Mouse (Mus musculus): ENCODE measurements around the gene Arhgap23.

The Arhgap23 gene

DNA sequence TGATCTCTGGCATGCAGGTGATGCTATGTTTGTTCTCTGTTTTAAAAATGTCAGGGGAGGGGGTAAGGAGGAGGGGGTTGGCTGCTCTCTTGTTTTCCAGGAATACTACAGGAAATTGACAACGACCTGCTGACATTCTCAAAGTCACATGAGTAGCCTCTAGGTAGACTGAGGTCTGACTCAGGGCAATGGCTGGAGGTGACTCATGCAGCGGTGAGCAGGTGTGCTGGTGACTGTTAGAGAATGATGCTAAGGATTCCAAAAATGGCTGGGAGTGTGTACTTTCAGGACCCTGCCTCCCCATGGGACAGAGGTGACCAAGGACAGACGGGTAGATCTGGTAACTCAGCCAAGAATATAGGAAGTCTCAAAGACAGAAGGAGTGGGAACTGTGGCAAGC is 92.9 kb downstream of the Arhgap23 start:
- no peak for DNase-seq

- DNase-seq = no peak
Observed at GRCm38 (mm10) chr11:97509058-97509457, 93.7 kb downstream of the Arhgap23 start.

GRCm38 (mm10) chr11:97509715-97510485 is 94.6 kb downstream of the Arhgap23 start:
- DNase-seq = no peak

DNA sequence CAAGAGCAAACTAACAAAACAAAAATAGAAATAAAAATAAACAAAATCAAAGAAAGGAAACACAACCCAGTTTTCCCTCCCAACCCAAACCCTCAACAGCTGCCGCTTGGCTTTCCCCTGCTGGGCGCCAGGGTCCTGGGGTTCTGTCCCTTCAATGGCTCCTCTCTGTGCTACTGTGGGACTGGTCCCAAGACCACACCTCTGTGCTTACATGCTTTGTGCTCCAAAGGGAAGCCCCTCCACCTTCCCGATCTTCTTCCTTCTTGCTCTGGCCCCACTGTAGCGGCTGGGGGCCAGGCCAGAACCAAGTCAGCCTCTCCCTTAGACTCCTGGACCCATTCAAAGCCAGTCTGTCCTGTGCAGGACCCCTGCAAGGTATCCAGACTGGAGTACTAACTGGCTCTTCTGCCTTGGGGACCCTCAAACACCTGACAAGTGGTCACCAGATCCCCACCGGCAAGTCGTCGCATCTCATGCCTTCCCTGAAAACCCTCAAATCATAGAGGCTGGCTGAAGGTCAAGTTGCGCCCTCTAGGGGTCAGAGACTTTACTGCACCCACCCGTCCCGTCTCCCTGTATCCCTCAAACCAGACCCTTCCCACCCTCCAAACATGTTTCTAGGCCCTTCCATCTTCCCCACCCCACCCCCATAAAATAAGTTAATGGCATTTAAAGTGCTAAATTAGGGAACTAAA is 95.8 kb downstream of the Arhgap23 start:
- DNase-seq = peak; percentile 66

DNA sequence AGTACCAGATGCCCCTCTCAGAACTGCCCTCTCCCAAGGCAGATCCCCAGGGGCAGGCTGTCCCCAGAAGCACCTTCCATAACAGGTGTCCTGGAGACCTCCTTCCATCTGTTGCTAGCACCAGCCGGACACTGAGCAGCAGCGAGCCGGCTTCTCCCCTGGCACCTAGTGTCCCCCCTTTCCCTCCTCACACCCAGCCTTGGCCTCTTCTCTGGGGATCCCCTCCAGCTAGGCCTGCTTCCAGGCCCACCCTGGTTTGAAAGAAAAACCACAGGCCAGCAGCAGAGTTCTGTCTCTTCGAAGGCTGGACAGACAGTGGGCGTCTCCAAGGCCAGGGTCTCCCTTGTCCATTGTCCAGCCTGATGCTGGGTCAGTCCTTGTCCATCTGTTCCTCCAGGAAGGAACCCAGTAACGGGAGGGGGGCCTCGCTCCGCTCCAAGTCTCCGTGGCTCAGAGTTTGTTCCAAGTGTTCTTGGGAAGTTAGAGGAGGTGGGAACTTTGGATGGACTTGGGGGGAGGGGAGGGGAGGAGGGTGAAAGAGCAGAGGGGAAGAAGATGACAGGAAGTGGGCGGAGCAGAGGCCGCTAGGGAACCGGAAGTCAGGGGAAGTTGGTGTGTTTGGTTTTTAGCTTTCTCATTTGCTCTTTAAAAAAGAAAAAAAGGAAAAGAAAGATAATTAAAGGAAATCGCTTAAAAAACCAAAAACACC is 96.5 kb downstream of the Arhgap23 start:
- DNase-seq = no peak

GRCm38 (mm10) chr11:97512511-97512910 is 97.2 kb downstream of the Arhgap23 start:
- no peak for DNase-seq

DNA sequence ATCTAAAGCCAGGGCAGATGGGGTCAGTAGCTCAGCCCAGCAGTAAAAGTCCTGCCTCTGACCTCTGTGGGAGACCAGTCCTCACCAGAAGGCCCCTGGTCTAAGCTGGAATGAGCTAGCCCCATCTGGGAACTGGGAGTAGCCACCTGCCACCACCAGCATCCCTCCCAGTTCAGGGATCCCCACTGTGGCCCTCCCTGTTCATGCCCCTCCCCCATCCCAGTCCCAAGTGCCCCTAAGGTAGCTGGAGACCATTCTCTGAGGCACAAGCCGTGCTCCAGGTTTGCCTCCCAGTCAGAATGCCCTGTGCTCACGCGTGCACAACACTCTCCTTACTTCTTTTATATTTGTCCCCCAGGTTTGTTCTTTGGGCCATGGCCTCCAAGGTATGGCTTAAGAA is 97.7 kb downstream of the Arhgap23 start:
- DNase-seq = no peak

DNA sequence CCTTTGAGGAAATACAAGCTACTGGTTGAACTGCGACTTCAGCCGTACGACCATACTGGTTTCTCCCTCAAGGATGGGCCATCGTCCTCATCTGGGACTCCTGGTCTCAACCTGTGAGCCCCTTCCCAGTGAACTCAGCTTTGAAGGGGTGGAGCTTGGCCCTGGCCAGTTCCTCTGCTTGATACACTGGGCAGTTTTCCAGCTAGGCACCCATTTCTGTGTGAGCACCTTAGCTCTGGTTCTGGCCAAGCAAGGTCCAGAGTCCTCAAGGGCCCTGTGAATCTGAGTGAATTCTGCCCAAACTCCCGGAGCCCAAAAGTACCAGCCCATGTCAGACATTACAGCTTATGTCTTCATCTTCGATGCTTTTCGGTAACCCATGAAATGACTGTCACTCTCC is 105.2 kb downstream of the Arhgap23 start:
- DNase-seq = no peak

DNA sequence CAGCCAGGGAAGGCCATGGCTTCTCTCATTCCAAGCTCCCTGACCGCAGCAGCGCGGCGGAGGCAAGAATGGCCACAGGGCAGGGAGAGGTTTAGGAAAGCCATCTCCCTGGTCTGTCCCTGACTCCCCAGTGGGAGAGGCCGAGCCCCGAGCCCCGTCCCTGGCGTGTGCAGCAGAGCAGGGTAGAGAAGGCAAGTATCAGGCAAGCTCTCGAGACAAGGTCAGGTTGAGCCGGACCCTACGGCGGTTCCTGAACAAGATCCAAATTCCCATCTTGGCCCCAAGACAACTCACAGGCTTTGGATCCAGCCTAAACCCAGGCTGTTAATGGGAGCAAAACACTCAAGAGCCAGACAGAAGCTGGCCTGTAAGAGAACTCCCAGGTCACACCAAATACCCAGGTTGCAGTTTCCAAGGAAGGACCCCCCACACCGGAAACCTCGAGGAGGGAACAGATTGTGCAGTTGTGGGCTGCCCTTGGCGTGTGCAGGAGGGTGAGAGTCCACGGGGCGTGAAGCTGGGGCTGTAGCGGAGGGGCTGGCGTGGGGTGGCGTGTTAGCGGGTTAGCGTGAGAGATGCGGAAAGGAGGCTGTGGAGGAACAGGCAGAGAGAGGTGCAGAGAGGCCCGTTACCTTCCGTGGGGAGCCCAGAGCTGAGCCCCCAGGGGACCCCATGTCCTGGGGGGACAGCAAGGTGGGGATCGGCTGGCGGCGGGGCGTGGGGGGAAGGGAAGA is 106.6 kb downstream of the Arhgap23 start:
- no peak for DNase-seq

DNA sequence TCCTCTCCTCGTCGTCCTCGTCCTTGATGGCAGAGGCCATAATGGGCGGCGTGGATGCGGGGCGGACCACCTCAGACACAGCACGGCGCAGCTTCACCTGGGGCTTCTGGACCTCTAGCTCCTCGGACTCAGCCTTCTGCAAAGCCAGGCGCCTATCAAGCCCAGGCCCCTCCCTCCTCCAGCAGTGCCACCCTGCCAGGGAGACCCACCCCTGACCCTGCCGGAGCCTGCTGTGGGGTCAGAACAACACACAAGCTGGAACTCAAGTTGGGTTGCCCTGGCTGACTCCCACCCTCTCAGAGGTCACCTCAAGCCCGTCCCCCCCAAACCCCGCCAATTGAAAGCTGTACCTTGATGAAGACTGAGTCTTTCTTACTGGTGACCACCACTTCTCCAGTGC is 107.8 kb downstream of the Arhgap23 start:
- DNase-seq = no peak

GRCm38 (mm10) chr11:97523827-97524261 is 108.5 kb downstream of the Arhgap23 start:
- no peak for DNase-seq

GRCm38 (mm10) chr11:97524306-97524705 is 109.0 kb downstream of the Arhgap23 start:
- no peak for DNase-seq

GRCm38 (mm10) chr11:97525313-97525712 is 110.0 kb downstream of the Arhgap23 start:
- no peak for DNase-seq

DNA sequence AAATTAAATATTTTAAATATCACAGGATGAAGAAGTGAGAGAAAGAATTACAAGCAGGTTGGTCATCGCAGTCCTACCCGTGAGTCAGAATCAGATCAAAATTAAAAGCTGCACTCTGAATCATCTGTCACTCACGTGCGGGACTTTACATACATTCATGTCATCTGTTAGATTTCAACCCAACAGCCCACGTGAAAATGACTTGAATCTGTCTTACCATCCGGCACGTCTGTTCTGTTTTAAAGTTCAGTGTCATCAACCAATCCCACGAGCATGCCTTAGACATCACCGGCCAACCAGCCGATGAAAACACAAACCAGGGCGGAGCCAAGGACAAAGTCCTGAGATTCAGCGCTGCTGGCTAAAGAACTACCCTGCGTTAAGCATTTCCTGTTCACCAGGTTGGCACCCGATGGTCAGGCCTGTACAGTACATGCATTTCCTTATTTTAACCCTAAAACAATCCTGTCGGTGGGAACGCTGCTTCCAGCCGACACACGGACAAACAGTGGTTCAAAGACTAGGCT is 113.0 kb downstream of the Arhgap23 start:
- no peak for DNase-seq

DNA sequence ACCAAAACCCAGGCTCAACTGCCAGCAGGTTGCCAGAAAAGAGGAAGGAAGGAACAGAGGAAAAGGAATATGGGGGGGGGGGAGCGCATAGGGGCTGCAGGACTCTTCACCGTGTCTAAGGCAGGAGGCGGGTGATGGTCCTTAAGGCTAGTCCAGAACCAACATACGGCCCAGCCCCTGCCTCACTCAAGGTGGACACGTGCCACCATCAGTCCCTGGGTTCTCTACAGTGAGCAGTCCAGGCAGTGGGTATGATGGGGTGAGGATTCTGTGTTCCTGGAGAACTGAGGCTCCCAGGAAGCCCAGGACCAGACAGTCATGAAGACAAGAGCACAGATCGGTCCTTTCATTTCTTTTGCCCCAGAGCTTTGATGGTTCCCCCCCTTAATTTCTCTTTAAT is 114.7 kb downstream of the Arhgap23 start:
- DNase-seq = no peak

GRCm38 (mm10) chr11:97530961-97531360 is 115.6 kb downstream of the Arhgap23 start:
- no peak for DNase-seq

GRCm38 (mm10) chr11:97531381-97532260 is 116.3 kb downstream of the Arhgap23 start:
- peak; percentile 94 for DNase-seq

GRCm38 (mm10) chr11:97532354-97532753 is 117.0 kb downstream of the Arhgap23 start:
- DNase-seq = no peak

DNA sequence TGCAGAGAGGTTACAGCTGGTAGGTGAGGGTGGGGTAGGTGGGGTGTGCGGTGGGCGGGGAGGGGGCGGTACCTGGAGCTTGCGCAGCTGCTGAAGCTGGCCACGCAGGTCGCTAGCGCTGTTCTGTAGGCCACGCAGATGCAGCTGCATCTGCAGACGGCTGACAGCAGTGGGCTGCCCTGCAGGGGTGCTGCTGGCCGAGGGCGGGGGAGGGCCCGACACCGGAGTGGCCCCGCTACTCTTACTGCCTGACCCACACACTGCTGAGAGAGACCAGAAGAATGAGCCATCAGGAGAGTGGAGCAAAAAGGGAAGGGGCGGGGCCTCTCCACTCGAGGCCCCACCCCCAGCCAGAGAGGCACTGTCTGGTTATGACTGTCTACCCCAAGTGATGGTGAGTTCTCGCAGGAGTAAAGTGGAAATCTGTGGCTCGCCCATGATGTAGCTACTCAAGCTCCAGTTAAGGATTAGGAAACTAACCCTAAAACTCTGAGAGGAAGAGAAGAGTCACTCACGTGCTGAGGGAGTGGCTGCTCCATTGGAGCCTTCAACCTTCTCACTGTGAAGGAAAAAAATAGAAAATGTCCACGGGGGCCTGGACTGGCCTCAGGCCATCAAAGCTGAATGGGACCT is 117.7 kb downstream of the Arhgap23 start:
- no peak for DNase-seq

GRCm38 (mm10) chr11:97533653-97534052 is 118.3 kb downstream of the Arhgap23 start:
- no peak for DNase-seq

Data from right cerebral cortex, postnatal 14 days (tissue).